Mouse (Mus musculus) hindbrain, embryonic 14.5 days (tissue): Measurements from ENCODE around the gene Creb1. TPM values are rescaled to one million over a fixed set of nuclear protein-coding genes. Genes with fewer than 3 reads are reported as not detected.

Source experiments
- ATAC-seq: fragments of 200-750 bp; cut with Nextera tagmentation; 2 replicates; pipeline ENCODE4 v1.8.0; 2017; ENCODE audit warnings: moderate number of reproducible peaks, mild to moderate bottlenecking, moderate TSS enrichment, moderate library complexity; ENCODE audit not compliant: low FRiP score
- DNase-seq: peaks from one replicate; pipeline ENCODE4 v3.0.0-alpha.2; 2015; ENCODE audit warnings: low spot score
- H3K27ac ChIP-seq: fragments of 300-500 bp; sonication (generic); 2 replicates; pipeline ENCODE4 v1.5.1; 2014; ENCODE audit warnings: mild to moderate bottlenecking, moderate library complexity
- H3K27me3 ChIP-seq: fragments of 300-500 bp; sonication (generic); 2 replicates; pipeline ENCODE4 v1.6.1; 2014; ENCODE audit warnings: mild to moderate bottlenecking, low read length, mixed read lengths; ENCODE audit not compliant: control insufficient read depth, insufficient read depth
- H3K36me3 ChIP-seq: fragments of 300-500 bp; sonication (generic); replicated peaks from 2 replicates; pipeline ENCODE4 v1.6.1; 2014; ENCODE audit not compliant: control insufficient read depth, insufficient read depth
- H3K4me1 ChIP-seq: fragments of 300-500 bp; sonication (generic); replicated peaks from 2 replicates; pipeline ENCODE4 v1.6.1; 2014; ENCODE audit warnings: antibody characterized with exemption, low read length, mixed read lengths; ENCODE audit not compliant: control insufficient read depth, insufficient read depth
- H3K4me2 ChIP-seq: fragments of 300-500 bp; sonication (generic); replicated peaks from 2 replicates; pipeline ENCODE4 v1.6.1; 2014; ENCODE audit warnings: mild to moderate bottlenecking, moderate library complexity
- H3K4me3 ChIP-seq: fragments of 300-500 bp; sonication (generic); replicated peaks from 2 replicates; pipeline ENCODE4 v1.5.1; 2014; ENCODE audit warnings: mild to moderate bottlenecking, low read length
- H3K9ac ChIP-seq: fragments of 300-500 bp; sonication (generic); 2 replicates; pipeline ENCODE4 v1.6.1; 2014
- H3K9me3 ChIP-seq: fragments of 300-500 bp; sonication (generic); 2 replicates; pipeline ENCODE4 v1.6.1; 2016; ENCODE audit warnings: low read length; ENCODE audit not compliant: control insufficient read depth
- WGBS: fragments of 180-500 bp; shearing (Covaris S2); extraction: QIAGEN DNeasy Blood & Tissue Kit; methylation state at CpG from one replicate; pipeline ENCODE4 v1.1.7; 2014; 5-methylcytosine and 5-hydroxymethylcytosine counted together
- polyA plus RNA-seq: library from polyadenylated mRNA; unstranded; fragments of >200 nt; fragmentation: Nextera tagmentation; extraction: Ambion mirVana; gene quantifications from 2 replicates; pipeline ENCODE4 v1.2.1, GENCODE M21; 2014

Creb1 gene
- polyA plus RNA-seq, 1 experiment from 2014 or later, result 40.8 TPM

DNA sequence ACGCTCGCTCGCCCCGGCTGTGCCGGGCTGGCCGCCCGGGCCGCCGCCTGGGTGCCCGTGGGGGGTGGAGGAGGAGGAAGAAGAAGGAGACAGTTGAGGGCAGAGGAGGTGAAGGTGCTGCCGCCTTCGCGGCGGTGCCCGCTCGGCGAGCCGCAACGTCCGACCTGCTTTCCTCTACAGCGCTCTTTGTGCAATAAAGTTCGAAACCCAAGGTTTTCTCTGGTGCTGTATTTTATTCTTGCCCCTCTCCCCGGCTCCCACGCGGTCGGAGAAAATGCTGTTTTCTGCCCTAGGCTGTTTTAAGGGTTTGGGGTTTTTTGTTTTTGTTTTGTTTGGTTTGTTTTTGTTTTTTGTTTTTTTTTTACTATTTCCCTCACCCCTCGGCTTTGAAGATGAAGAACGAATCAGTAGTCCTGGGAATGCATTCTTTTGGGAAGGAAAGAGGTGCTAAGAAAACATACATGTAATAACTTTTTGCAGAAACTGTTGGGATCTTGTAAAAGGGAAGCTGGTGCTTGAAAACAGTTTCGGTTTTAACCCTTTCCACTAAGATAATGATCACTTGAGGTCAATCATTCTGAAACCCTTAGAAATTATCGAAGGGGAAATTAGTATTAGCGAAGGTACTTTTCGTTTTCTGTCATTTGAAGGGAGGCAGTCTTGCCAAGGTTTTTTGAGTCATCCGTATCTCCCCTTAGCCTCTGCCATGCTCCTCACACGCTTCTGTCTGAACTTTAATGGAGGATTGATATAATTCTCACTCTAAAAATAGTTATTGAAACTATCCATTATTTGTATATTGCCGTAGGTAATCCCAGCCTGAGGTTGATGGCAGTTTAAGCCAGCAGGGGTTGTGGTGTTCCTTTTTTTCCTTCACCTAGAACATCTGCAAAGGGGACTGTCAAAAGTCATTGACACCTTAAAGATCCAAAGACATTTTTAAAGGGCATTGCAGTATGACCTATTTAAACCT, 1.3 kb downstream of the Creb1 start:
- Histone ChIP-seq H3K9me3 (no peaks in the 10 kb centered on the region), H3K27ac (peak overlapping the region; percentile 100), H3K4me2 (peak overlapping the region; percentile 67), H3K9ac (peak overlapping the region; percentile 97), H3K36me3 (no peaks in the 10 kb centered on the region), H3K27me3 (no peaks in the 10 kb centered on the region), H3K4me1 (peaks cover 42% of the 10 kb centered on the region), H3K4me3 (peak overlapping the region; percentile 75)
- DNase-seq, result peak; percentile 38
- WGBS, result under 1% methylated on average over 35 of the region's 35 CpGs
- no peak for ATAC-seq

DNA sequence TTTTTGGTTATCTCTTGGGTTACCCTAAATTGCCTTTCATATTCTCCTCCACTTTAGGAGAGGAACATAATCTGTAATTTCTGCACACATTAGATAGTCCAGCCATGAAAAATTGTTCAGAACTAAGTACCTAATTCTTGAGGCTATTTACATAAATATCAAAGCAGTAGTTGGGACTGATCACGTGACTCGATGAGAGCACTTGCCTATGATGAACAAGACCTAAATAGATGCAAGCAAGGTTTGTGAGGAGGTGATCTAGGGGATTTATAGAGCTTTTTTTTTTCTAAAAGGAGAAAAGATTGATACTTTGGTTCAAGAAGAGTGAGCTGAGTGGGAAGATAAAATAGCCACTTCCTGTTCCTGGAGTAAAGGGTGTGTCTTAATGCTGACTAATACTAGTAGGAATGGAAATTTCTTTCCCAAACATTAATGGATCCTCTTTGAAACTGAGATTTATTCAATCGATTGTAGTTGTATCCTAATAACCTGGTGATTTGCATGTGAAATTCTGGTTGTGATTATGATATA, 6.5 kb downstream of the Creb1 start:
- H3K36me3 ChIP-seq, result peaks cover 1% of the 10 kb centered on the region; the same call in 1 of the 2 replicates
- ATAC-seq (no peak), DNase-seq (no peak)
- WGBS, result 92% methylated on average over 3 of the region's 3 CpGs
- H3K4me1 ChIP-seq, result peaks cover 33% of the 10 kb centered on the region
- no peak overlapping the region for H3K4me3 ChIP-seq
- H3K27me3 ChIP-seq, result no peaks in the 10 kb centered on the region
- H3K9me3 ChIP-seq, result no peaks in the 10 kb centered on the region
- no peak overlapping the region for H3K4me2 ChIP-seq
- no peak overlapping the region for H3K27ac ChIP-seq
- H3K9ac ChIP-seq, result no peak overlapping the region

DNA sequence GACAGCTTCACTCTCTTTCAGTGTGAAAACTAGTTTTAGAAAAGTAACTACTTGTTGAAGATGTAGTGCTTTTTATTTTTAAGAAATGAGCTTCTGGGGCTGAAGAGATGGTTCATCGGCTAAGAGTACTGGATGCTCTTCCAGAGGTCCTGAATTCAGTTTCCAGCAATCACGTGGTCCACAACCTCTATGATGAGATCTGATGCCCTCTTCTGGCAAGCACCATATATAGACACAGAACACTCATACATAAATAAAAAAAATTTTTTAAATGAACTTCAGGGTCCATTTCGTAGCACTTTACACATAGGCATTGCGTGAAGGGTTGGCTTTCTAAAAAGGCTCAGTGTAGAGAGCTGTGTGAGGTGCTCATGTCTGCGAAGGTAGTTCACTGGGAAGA, 11.3 kb downstream of the Creb1 start:
- Histone ChIP-seq H3K4me3 (no peak overlapping the region), H3K9ac (no peak overlapping the region), H3K36me3 (peaks cover 5% of the 10 kb centered on the region; the same call in 1 of the 2 replicates), H3K27ac (no peak overlapping the region), H3K9me3 (no peaks in the 10 kb centered on the region), H3K4me1 (no peaks in the 10 kb centered on the region), H3K4me2 (no peak overlapping the region), H3K27me3 (no peaks in the 10 kb centered on the region)
- WGBS, result 82% methylated on average over 5 of the region's 5 CpGs
- ATAC-seq, result no peak
- DNase-seq, result no peak

DNA sequence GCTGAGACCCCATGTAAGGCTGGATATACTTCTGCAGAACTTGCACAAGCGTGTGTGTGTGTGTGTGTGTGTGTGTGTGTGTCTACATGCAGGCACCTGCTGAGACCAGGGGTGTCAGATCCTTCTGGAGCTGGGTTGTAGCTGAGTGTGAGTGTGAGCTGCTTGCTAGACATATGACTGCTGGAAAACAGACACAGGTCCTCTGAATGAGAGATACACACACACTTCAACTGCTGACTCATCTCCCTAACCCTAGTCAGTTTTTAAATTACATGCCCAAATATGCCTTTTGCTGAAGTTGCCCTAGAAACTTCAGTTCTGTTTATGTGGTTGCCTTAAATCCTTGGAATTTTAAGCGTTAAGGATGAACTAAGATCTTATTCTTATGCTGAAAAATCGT, 13.6 kb downstream of the Creb1 start:
- no peaks in the 10 kb centered on the region for H3K27me3 ChIP-seq
- no peak overlapping the region for H3K27ac ChIP-seq
- H3K4me3 ChIP-seq, result no peak overlapping the region
- no peak overlapping the region for H3K9ac ChIP-seq
- no peaks in the 10 kb centered on the region for H3K9me3 ChIP-seq
- no peaks in the 10 kb centered on the region for H3K4me1 ChIP-seq
- 93% methylated on average over 3 of the region's 3 CpGs for WGBS
- DNase-seq (no peak), ATAC-seq (no peak)
- peaks cover 5% of the 10 kb centered on the region; the same call in 1 of the 2 replicates for H3K36me3 ChIP-seq
- H3K4me2 ChIP-seq, result no peak overlapping the region

DNA sequence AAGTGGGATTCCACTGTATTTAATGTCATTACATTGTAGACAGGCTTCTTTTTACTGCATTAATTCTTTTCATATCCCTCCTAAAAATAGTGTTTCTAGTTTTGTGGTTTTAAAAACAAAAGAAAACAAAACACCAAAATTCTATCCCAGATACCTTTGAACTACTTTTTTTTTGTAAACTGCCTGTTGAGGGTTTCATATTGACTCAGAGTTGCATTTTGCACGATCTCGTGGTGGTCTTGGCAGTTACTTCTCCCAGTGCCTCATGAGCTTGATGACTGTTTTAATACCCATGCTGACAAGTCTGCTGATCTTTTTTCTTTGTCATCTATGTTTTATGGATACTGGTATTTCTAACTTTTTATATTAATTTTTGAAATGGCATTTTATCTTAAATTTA, 16.9 kb downstream of the Creb1 start:
- no peaks in the 10 kb centered on the region for H3K9me3 ChIP-seq
- H3K4me1 ChIP-seq, result no peaks in the 10 kb centered on the region
- no peak overlapping the region for H3K9ac ChIP-seq
- ATAC-seq (no peak), DNase-seq (no peak)
- no peaks in the 10 kb centered on the region for H3K27me3 ChIP-seq
- 88% methylated on average over 2 of the region's 2 CpGs for WGBS
- H3K36me3 ChIP-seq, result peaks cover 11% of the 10 kb centered on the region
- H3K27ac ChIP-seq, result no peak overlapping the region
- no peak overlapping the region for H3K4me2 ChIP-seq
- H3K4me3 ChIP-seq, result no peak overlapping the region

DNA sequence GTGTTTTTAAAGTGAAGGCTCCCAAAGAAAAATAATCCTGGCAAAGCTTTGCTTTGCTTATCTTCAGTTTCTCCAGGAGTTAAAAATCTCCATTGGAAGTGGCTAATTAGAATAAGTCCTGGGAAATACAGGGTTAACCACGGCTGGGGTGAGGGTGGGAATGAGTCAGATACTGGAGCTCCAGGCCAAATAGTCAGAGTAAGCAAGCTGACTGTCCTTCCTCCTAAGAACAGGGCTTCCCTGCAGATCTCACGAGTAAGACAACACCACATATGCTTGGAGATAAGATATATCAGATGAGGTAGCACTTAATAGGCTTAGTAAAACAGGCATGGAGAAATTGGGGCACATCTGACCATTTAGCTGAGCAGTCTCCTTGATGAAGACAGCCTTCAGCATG, 19.5 kb downstream of the Creb1 start:
- ATAC-seq, result no peak
- no peaks in the 10 kb centered on the region for H3K4me1 ChIP-seq
- H3K27ac ChIP-seq, result no peak overlapping the region
- H3K27me3 ChIP-seq, result no peaks in the 10 kb centered on the region
- H3K4me3 ChIP-seq, result no peak overlapping the region
- no peak overlapping the region for H3K9ac ChIP-seq
- no peak overlapping the region for H3K4me2 ChIP-seq
- H3K9me3 ChIP-seq, result no peaks in the 10 kb centered on the region
- 82% methylated on average over 2 of the region's 2 CpGs for WGBS
- H3K36me3 ChIP-seq, result peaks cover 22% of the 10 kb centered on the region
- no peak for DNase-seq

DNA sequence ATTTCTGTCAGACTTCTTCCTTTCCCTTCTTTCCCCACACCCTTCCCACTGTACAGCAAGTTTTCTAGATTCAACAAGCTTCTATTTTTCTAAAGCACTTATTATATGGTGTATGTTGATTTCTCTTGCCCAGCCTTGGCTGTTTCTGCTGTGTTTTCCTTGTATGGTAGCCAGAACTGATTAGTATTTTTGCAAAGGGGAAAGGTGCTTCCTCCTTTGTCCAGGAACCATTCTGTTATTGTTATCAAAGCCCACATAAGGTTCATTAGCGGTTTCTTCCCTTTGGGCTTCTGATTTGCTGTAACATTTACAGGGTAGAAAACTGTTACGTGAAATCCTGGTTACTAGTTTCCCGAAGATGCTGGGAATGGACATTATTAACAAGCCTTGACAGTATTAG, 27.7 kb downstream of the Creb1 start:
- ATAC-seq, result no peak
- whole genome bisulfite sequencing, result 96% methylated on average over 3 of the region's 3 CpGs

DNA sequence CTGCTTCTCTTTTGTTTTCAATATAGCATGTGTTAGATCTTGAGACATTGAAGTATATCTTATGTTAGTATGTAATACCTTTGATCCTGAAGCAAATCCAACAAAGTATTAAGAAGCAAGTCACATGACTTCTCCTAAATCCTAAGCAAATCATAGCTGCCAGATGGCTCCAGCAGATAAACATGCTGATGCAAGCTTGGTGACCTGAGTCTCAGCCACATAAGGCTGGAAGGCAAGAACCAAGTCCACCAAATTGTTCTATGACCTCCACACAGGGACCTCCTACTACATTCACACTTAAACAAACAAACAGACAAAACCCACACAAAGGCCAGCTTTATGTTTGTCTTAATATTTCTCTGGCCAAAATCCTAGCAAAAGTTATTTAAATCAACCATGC, 35.8 kb downstream of the Creb1 start:
- H3K9ac ChIP-seq, result no peak overlapping the region
- DNase-seq, result no peak
- H3K27me3 ChIP-seq, result no peaks in the 10 kb centered on the region
- no peak overlapping the region for H3K27ac ChIP-seq
- no peak overlapping the region for H3K4me3 ChIP-seq
- no peaks in the 10 kb centered on the region for H3K4me1 ChIP-seq
- H3K4me2 ChIP-seq, result no peak overlapping the region
- ATAC-seq, result no peak
- no peaks in the 10 kb centered on the region for H3K9me3 ChIP-seq
- H3K36me3 ChIP-seq, result peaks cover 40% of the 10 kb centered on the region

More for the DNA sequence above, 27.7 kb downstream of the Creb1 start:
- H3K4me3 ChIP-seq, result no peak overlapping the region
- H3K9ac ChIP-seq, result no peak overlapping the region
- H3K27ac ChIP-seq, result no peak overlapping the region
- no peaks in the 10 kb centered on the region for H3K9me3 ChIP-seq
- DNase-seq, result no peak
- H3K27me3 ChIP-seq, result no peaks in the 10 kb centered on the region
- no peak overlapping the region for H3K4me2 ChIP-seq
- no peaks in the 10 kb centered on the region for H3K4me1 ChIP-seq
- peaks cover 29% of the 10 kb centered on the region for H3K36me3 ChIP-seq

DNA sequence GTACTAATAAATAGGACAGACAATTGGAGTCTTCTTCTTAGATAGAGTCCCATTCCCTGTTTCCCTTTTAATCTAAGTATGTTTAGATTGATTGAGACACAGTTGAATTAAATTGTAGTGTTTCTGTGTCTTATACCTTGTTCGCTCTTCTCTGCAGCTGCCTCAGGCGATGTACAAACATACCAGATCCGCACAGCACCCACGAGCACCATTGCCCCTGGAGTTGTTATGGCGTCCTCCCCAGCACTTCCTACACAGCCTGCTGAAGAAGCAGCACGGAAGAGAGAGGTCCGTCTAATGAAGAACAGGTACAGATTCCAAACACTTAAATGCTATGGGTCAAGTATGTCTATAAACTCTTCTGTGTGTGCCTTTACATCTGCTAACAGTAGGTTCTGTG, 43.6 kb downstream of the Creb1 start:
- DNase-seq, result no peak
- no peak overlapping the region for H3K4me2 ChIP-seq
- no peak overlapping the region for H3K4me3 ChIP-seq
- WGBS, result 86% methylated on average over 7 of the region's 7 CpGs
- H3K9me3 ChIP-seq, result no peaks in the 10 kb centered on the region
- no peak overlapping the region for H3K9ac ChIP-seq
- peaks cover 46% of the 10 kb centered on the region for H3K36me3 ChIP-seq
- no peak overlapping the region for H3K27ac ChIP-seq
- no peaks in the 10 kb centered on the region for H3K4me1 ChIP-seq
- no peaks in the 10 kb centered on the region for H3K27me3 ChIP-seq
- ATAC-seq, result no peak
